Mouse (Mus musculus) heart, embryonic 14.5 days (tissue): ENCODE data around the gene Rptor. TPM values are rescaled to one million over a fixed set of nuclear protein-coding genes. Genes with fewer than 3 reads are reported as not detected.

Experiments
- ATAC-seq: fragments of 200-750 bp; cut with Nextera tagmentation; 2 replicates; pipeline ENCODE4 v1.8.0; 2017; ENCODE audit warnings: low read depth, moderate TSS enrichment; ENCODE audit not compliant: insufficient number of reproducible peaks, insufficient read depth, low FRiP score
- H3K27ac ChIP-seq, 2 experiments: fragments of 200-500 bp in 1 of 2; fragments of 300-500 bp in 1 of 2; sonication (generic) in 1 of 2; replicated peaks in 1 of 2; 2 replicates each; pipeline ENCODE4 v1.5.1; 2012 to 2014; ENCODE audit warnings: low read depth in 2 of 2, low read length in 2 of 2, control low read depth in 1 of 2, mild to moderate bottlenecking in 1 of 2, mixed read lengths in 1 of 2; ENCODE audit not compliant: control insufficient read depth in 1 of 2, insufficient read depth in 1 of 2
- H3K27me3 ChIP-seq: fragments of 300-500 bp; sonication (generic); 2 replicates; pipeline ENCODE4 v1.6.1; 2014; ENCODE audit warnings: mild to moderate bottlenecking, low read length, control low read depth; ENCODE audit not compliant: control insufficient read depth, insufficient read depth
- H3K36me3 ChIP-seq: fragments of 300-500 bp; sonication (generic); 2 replicates; pipeline ENCODE4 v1.6.1; 2014; ENCODE audit warnings: mild to moderate bottlenecking, control low read depth, low read length, mixed read lengths; ENCODE audit not compliant: control insufficient read depth, insufficient read depth
- H3K4me1 ChIP-seq, 2 experiments: fragments of 200-500 bp in 1 of 2; fragments of 300-500 bp in 1 of 2; sonication (generic) in 1 of 2; 2 replicates each; pipeline ENCODE4 v1.6.1; 2012 to 2014; ENCODE audit warnings: low read length in 2 of 2, control low read depth in 1 of 2, mixed read lengths in 1 of 2; ENCODE audit not compliant: control insufficient read depth in 2 of 2, insufficient read depth in 2 of 2
- H3K4me2 ChIP-seq: fragments of 300-500 bp; sonication (generic); 2 replicates; pipeline ENCODE4 v1.6.1; 2014; ENCODE audit warnings: mild to moderate bottlenecking, low read length
- H3K4me3 ChIP-seq, 2 experiments: fragments of 200-500 bp in 1 of 2; fragments of 300-500 bp in 1 of 2; sonication (generic) in 1 of 2; 2 replicates each; pipeline ENCODE4 v1.5.1; 2012 to 2014; ENCODE audit warnings: low read length in 2 of 2, mild to moderate bottlenecking in 2 of 2, control low read depth in 1 of 2, low read depth in 1 of 2, moderate library complexity in 1 of 2; ENCODE audit not compliant: control insufficient read depth in 1 of 2, insufficient read depth in 1 of 2
- H3K9ac ChIP-seq: fragments of 300-500 bp; sonication (generic); 2 replicates; pipeline ENCODE4 v1.6.1; 2014; ENCODE audit warnings: mild to moderate bottlenecking, low read length
- H3K9me3 ChIP-seq: fragments of 300-500 bp; sonication (generic); 2 replicates; pipeline ENCODE4 v1.6.1; 2016; ENCODE audit warnings: low read length, control low read depth; ENCODE audit not compliant: control insufficient read depth
- WGBS: fragments of 180-500 bp; shearing (Covaris S2); extraction: QIAGEN DNeasy Blood & Tissue Kit; methylation state at CpG from one replicate; pipeline ENCODE4 v1.1.7; 2014; 5-methylcytosine and 5-hydroxymethylcytosine counted together
- polyA plus RNA-seq: library from polyadenylated mRNA; unstranded; fragments of >200 nt; fragmentation: Nextera tagmentation; extraction: Ambion mirVana; gene quantifications from 2 replicates; pipeline ENCODE4 v1.2.1, GENCODE M21; 2014

Gene Rptor
- polyA plus RNA-seq, 1 experiment from 2014 or later = 11.2 TPM

GRCm38 (mm10) chr11:119724709-119725108 lies 122.0 kb downstream of the Rptor start:
- WGBS = 88% methylated on average over 9 of the region's 9 CpGs
- H3K9ac ChIP-seq = no peak overlapping the region
- no peaks in the 10 kb centered on the region for H3K27me3 ChIP-seq
- peaks cover 9 to 20% of the 10 kb centered on the region in 2 experiments for H3K4me1 ChIP-seq
- H3K4me2 ChIP-seq = no peak overlapping the region
- no peaks in the 10 kb centered on the region for H3K9me3 ChIP-seq
- H3K27ac ChIP-seq = no peak overlapping the region
- no peak for ATAC-seq
- peaks cover 15% of the 10 kb centered on the region for H3K36me3 ChIP-seq
- no peak overlapping the region for H3K4me3 ChIP-seq

DNA sequence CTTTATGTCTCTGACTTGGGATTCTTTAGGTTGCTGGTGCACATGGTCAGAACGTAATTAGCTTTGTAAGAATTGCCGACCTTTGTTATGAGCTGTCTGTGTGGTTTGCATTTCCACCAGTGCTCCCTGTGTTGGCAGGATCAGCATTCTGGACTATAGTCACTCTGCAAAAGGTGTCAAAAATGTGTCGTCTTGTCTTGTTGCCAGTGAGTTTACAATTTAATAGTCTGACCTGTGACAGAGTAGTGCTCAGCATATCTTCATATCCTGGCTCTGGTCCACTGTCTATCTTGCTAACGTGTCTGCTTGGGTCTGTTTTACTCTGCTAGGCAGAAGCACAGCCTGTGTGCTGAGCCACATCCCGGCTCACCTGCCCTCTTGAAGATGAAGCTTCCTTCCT lies 128.7 kb downstream of the Rptor start:
- Histone ChIP-seq H3K27me3 (no peaks in the 10 kb centered on the region), H3K36me3 (peaks cover 4% of the 10 kb centered on the region; the same call in 1 of the 2 replicates), H3K27ac (peak overlapping the region in 1 of 2 experiments; percentile 74), H3K9me3 (no peaks in the 10 kb centered on the region), H3K9ac (no peak overlapping the region), H3K4me1 (peaks cover 33 to 47% of the 10 kb centered on the region in 2 experiments), H3K4me3 (no peak overlapping the region), H3K4me2 (peak overlapping the region; percentile 21; the same call in 1 of the 2 replicates)
- peak; percentile 27; the same call in 1 of the 2 replicates for ATAC-seq
- WGBS = 29% methylated on average over 5 of the region's 5 CpGs

GRCm38 (mm10) chr11:119732362-119732761 lies 129.7 kb downstream of the Rptor start:
- H3K4me1 ChIP-seq = peaks cover 37 to 47% of the 10 kb centered on the region in 2 experiments
- H3K9ac ChIP-seq = no peak overlapping the region
- peak overlapping the region; percentile 29 for H3K4me2 ChIP-seq
- H3K36me3 ChIP-seq = no peaks in the 10 kb centered on the region
- H3K4me3 ChIP-seq = no peak overlapping the region
- no peaks in the 10 kb centered on the region for H3K27me3 ChIP-seq
- 14% methylated on average over 1 of the region's 1 CpGs for WGBS
- no peaks in the 10 kb centered on the region for H3K9me3 ChIP-seq
- ATAC-seq = no peak; the same call in 1 of the 2 replicates
- peak overlapping the region; percentile 73 to 74 for H3K27ac ChIP-seq

GRCm38 (mm10) chr11:119732961-119733656 lies 130.4 kb downstream of the Rptor start:
- no peaks in the 10 kb centered on the region for H3K36me3 ChIP-seq
- no peaks in the 10 kb centered on the region for H3K27me3 ChIP-seq
- H3K4me2 ChIP-seq = peak overlapping the region; percentile 29
- H3K4me1 ChIP-seq = peaks cover 37 to 48% of the 10 kb centered on the region in 2 experiments
- H3K9ac ChIP-seq = no peak overlapping the region
- 5% methylated on average over 4 of the region's 4 CpGs for WGBS
- H3K4me3 ChIP-seq = no peak overlapping the region
- H3K27ac ChIP-seq = peak overlapping the region; percentile 73 to 74
- ATAC-seq = peak; percentile 42
- H3K9me3 ChIP-seq = no peaks in the 10 kb centered on the region

- Histone ChIP-seq H3K4me2 (no peak overlapping the region; the same call in 1 of the 2 replicates), H3K36me3 (no peaks in the 10 kb centered on the region), H3K9ac (no peak overlapping the region), H3K27ac (peak overlapping the region; percentile 73 to 74), H3K27me3 (no peaks in the 10 kb centered on the region), H3K9me3 (no peaks in the 10 kb centered on the region), H3K4me3 (no peak overlapping the region), H3K4me1 (peaks cover 39 to 54% of the 10 kb centered on the region in 2 experiments)
- WGBS = 63% methylated on average over 7 of the region's 7 CpGs
- ATAC-seq = no peak
Observed at GRCm38 (mm10) chr11:119733657-119733990, 130.9 kb downstream of the Rptor start.

- 81% methylated on average over 2 of the region's 2 CpGs for WGBS
- Histone ChIP-seq H3K9ac (no peak overlapping the region), H3K4me3 (no peak overlapping the region), H3K36me3 (no peaks in the 10 kb centered on the region), H3K4me1 (peaks cover 41 to 52% of the 10 kb centered on the region in 2 experiments), H3K27me3 (no peaks in the 10 kb centered on the region), H3K27ac (no peak overlapping the region), H3K9me3 (no peaks in the 10 kb centered on the region), H3K4me2 (no peak overlapping the region)
- ATAC-seq = no peak
Observed at GRCm38 (mm10) chr11:119735152-119735551, 132.4 kb downstream of the Rptor start.

DNA sequence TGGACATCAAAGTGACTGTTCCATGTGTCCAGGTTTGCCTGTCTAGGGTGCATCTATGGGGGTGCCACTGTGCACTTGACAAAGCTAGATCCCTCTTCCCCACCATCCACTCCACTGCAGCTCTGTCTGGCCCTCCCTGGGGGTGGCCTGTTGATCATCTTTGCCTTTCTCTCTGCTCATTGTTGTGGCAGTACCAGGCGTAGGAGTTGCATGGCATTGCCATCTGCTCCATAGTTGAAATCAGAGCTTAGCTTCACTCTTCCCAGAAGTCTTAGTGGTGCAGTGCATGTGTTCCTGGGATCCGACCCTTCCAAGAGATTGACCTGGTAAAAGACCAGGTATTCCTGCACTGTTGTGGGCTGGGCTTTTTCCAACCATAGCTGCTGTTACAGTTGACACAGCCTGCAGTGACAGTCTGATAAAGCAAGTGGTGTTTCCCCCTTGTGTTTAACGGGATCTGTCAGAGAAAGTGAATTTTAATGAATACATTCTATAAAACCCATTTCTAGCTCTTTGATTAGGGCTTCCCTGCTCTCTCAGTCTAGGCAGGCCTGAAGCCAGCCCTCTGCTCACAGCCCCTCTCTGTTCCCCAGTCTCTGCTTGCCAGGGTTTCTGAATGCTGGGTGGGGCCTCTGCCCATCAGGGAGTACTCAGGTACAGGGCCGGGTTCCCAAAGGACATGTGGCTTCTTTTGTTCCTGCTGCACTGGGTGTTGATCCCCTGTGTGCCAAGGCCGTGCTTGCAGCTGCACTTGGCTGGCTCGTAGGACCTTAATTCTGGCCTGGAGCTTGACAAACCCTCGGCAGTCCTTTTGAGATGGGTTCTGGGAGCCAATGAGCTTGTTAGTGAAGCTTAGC lies 136.5 kb downstream of the Rptor start:
- ATAC-seq = no peak
- H3K4me2 ChIP-seq = no peak overlapping the region

More for the DNA sequence above, 136.5 kb downstream of the Rptor start:
- no peaks in the 10 kb centered on the region for H3K9me3 ChIP-seq
- H3K27me3 ChIP-seq = no peaks in the 10 kb centered on the region
- no peak overlapping the region for H3K9ac ChIP-seq
- H3K4me1 ChIP-seq = peaks cover 10 to 15% of the 10 kb centered on the region in 2 experiments; a peak in 3 of 4 replicates
- peaks cover 5% of the 10 kb centered on the region; the same call in 1 of the 2 replicates for H3K36me3 ChIP-seq
- H3K27ac ChIP-seq = no peak overlapping the region
- H3K4me3 ChIP-seq = no peak overlapping the region
- WGBS = 70% methylated on average over 7 of the region's 7 CpGs
